Mouse (Mus musculus) erythroblast, embryonic 14.5 days (primary cell): ENCODE data around the gene Rps18. TPM values are rescaled to one million over a fixed set of nuclear protein-coding genes. Genes with fewer than 3 reads are reported as not detected.

Source experiments
- H3K27me3 ChIP-seq: 2 replicates; pipeline ENCODE4 v1.6.1; 2012; ENCODE audit warnings: inconsistent platforms; ENCODE audit not compliant: control insufficient read depth
- H3K36me3 ChIP-seq: 2 replicates; pipeline ENCODE4 v1.6.1; 2012; ENCODE audit warnings: mild to moderate bottlenecking, inconsistent platforms; ENCODE audit not compliant: control insufficient read depth
- H3K4me1 ChIP-seq: 2 replicates; pipeline ENCODE4 v1.6.1; 2012; ENCODE audit warnings: inconsistent platforms; ENCODE audit not compliant: control insufficient read depth
- H3K4me3 ChIP-seq: replicated peaks from 2 replicates; pipeline ENCODE3; 2012; ENCODE audit warnings: moderate library complexity, mild to moderate bottlenecking, inconsistent platforms
- H3K9me3 ChIP-seq: 2 replicates; pipeline ENCODE4 v1.6.1; 2012; ENCODE audit warnings: low read length, inconsistent platforms, mixed read lengths; ENCODE audit not compliant: control insufficient read depth
- GATA1 ChIP-seq: IDR thresholded peaks from 2 replicates; pipeline ENCODE4 v1.6.1; 2012; ENCODE audit warnings: low read length, inconsistent platforms, mixed read lengths
- TAL1 ChIP-seq: IDR thresholded peaks from 3 replicates; pipeline ENCODE4 v1.6.1; 2012; ENCODE audit warnings: low read length, inconsistent platforms, mixed read lengths
- polyA plus RNA-seq: library from polyadenylated mRNA; stranded (reverse); fragments of >175 nt; gene quantifications from 2 replicates; pipeline ENCODE4 v1.2.3, GENCODE M21; 2012

The Rps18 gene
- polyA plus RNA-seq, 1 experiment: 11.8 TPM

- H3K9me3 ChIP-seq: peaks cover 5% of the 10 kb centered on the region; the same call in 1 of the 2 replicates
- peaks cover 7% of the 10 kb centered on the region for H3K4me1 ChIP-seq
- H3K27me3 ChIP-seq: peaks cover 10% of the 10 kb centered on the region
- TF ChIP-seq TAL1 (no peak), GATA1 (no peak)
- no peaks in the 10 kb centered on the region for H3K36me3 ChIP-seq
- no peak overlapping the region for H3K4me3 ChIP-seq
Measured at GRCm38 (mm10) chr17:33972691-33973090, 16.9 kb upstream of the Rps18 start.

- Histone ChIP-seq H3K4me1 (peaks cover 7% of the 10 kb centered on the region), H3K36me3 (peaks cover 18% of the 10 kb centered on the region), H3K9me3 (peaks cover 5% of the 10 kb centered on the region; the same call in 1 of the 2 replicates), H3K27me3 (no peaks in the 10 kb centered on the region; the same call in 1 of the 2 replicates), H3K4me3 (no peak overlapping the region)
- TF ChIP-seq TAL1 (no peak), GATA1 (no peak)
Measured at GRCm38 (mm10) chr17:33969394-33969793, 13.6 kb upstream of the Rps18 start.

GRCm38 (mm10) chr17:33968927-33969326 is 13.1 kb upstream of the Rps18 start:
- H3K4me3 ChIP-seq: no peak overlapping the region
- TF ChIP-seq GATA1: no peak
- no peak for TF ChIP-seq TAL1
- H3K36me3 ChIP-seq: peaks cover 19% of the 10 kb centered on the region
- H3K27me3 ChIP-seq: no peaks in the 10 kb centered on the region; the same call in 1 of the 2 replicates
- peaks cover 7% of the 10 kb centered on the region for H3K4me1 ChIP-seq
- H3K9me3 ChIP-seq: peaks cover 5% of the 10 kb centered on the region; the same call in 1 of the 2 replicates

- Histone ChIP-seq H3K27me3 (no peaks in the 10 kb centered on the region; the same call in 1 of the 2 replicates), H3K4me3 (no peak overlapping the region), H3K4me1 (peaks cover 4% of the 10 kb centered on the region), H3K9me3 (peaks cover 4% of the 10 kb centered on the region; the same call in 1 of the 2 replicates), H3K36me3 (peaks cover 21% of the 10 kb centered on the region)
- TF ChIP-seq TAL1 (no peak), GATA1 (no peak)
Measured at GRCm38 (mm10) chr17:33968489-33968888, 12.7 kb upstream of the Rps18 start.

GRCm38 (mm10) chr17:33965846-33966550 is 10.2 kb upstream of the Rps18 start:
- Histone ChIP-seq H3K9me3 (peaks cover 3% of the 10 kb centered on the region; the same call in 1 of the 2 replicates), H3K36me3 (peaks cover 40% of the 10 kb centered on the region), H3K27me3 (no peaks in the 10 kb centered on the region; the same call in 1 of the 2 replicates), H3K4me3 (no peak overlapping the region), H3K4me1 (peaks cover 3% of the 10 kb centered on the region; the same call in 1 of the 2 replicates)
- TF ChIP-seq GATA1 (no peak), TAL1 (no peak)

- H3K4me1 ChIP-seq: peaks cover 3% of the 10 kb centered on the region; the same call in 1 of the 2 replicates
- no peak for TF ChIP-seq GATA1
- H3K4me3 ChIP-seq: no peak overlapping the region
- H3K9me3 ChIP-seq: peaks cover 2% of the 10 kb centered on the region; the same call in 1 of the 2 replicates
- peaks cover 46% of the 10 kb centered on the region for H3K36me3 ChIP-seq
- H3K27me3 ChIP-seq: no peaks in the 10 kb centered on the region; the same call in 1 of the 2 replicates
Measured at GRCm38 (mm10) chr17:33965082-33965845, 9.5 kb upstream of the Rps18 start.

GRCm38 (mm10) chr17:33962876-33963275 is 7.1 kb upstream of the Rps18 start:
- Histone ChIP-seq H3K27me3 (no peaks in the 10 kb centered on the region), H3K4me3 (no peak overlapping the region), H3K4me1 (peaks cover 9% of the 10 kb centered on the region), H3K9me3 (no peaks in the 10 kb centered on the region), H3K36me3 (peaks cover 70% of the 10 kb centered on the region)
- no peak for TF ChIP-seq GATA1
- TF ChIP-seq TAL1: no peak

GRCm38 (mm10) chr17:33959948-33960347 is 4.1 kb upstream of the Rps18 start:
- H3K36me3 ChIP-seq: peaks cover 62% of the 10 kb centered on the region
- no peaks in the 10 kb centered on the region for H3K27me3 ChIP-seq
- H3K4me1 ChIP-seq: peaks cover 23% of the 10 kb centered on the region
- TF ChIP-seq TAL1 (no peak), GATA1 (no peak)
- H3K9me3 ChIP-seq: no peaks in the 10 kb centered on the region
- no peak overlapping the region for H3K4me3 ChIP-seq

GRCm38 (mm10) chr17:33959135-33959534 is 3.3 kb upstream of the Rps18 start:
- no peaks in the 10 kb centered on the region for H3K9me3 ChIP-seq
- TF ChIP-seq TAL1 (no peak), GATA1 (no peak)
- no peaks in the 10 kb centered on the region for H3K27me3 ChIP-seq
- peaks cover 66% of the 10 kb centered on the region for H3K36me3 ChIP-seq
- H3K4me3 ChIP-seq: no peak overlapping the region
- peaks cover 31% of the 10 kb centered on the region for H3K4me1 ChIP-seq
